Mouse (Mus musculus) intestine, embryonic 14.5 days (tissue): ENCODE results near the gene Gm13288. TPM values are rescaled to one million over a fixed set of nuclear protein-coding genes. Genes with fewer than 3 reads are reported as not detected.
"Not testable (repeated sequence)": the region's sequence is repeated elsewhere in the genome, so short reads cannot be mapped to it uniquely, and the experiment has no call there.

Experiments used
- ATAC-seq: fragments of 200-750 bp; cut with Nextera tagmentation; replicated peaks from 2 replicates; pipeline ENCODE4 v1.8.0; 2017; ENCODE audit warnings: low read depth, moderate number of reproducible peaks, moderate TSS enrichment, moderate library complexity; ENCODE audit not compliant: low FRiP score, low TSS enrichment
- DNase-seq: peaks from one replicate; pipeline ENCODE4 v3.0.0-alpha.2; 2018; ENCODE audit warnings: low spot score
- H3K27ac ChIP-seq: fragments of 300-500 bp; sonication (generic); 2 replicates; pipeline ENCODE4 v1.5.1; 2014; ENCODE audit warnings: low read depth, mild to moderate bottlenecking, control low read depth
- H3K27me3 ChIP-seq: fragments of 300-500 bp; sonication (generic); replicated peaks from 2 replicates; pipeline ENCODE4 v1.6.1; 2014; ENCODE audit warnings: low read length, control low read depth; ENCODE audit not compliant: control insufficient read depth, insufficient read depth
- H3K36me3 ChIP-seq: fragments of 300-500 bp; sonication (generic); 2 replicates; pipeline ENCODE4 v1.6.1; 2014; ENCODE audit warnings: low read length, control low read depth; ENCODE audit not compliant: control insufficient read depth, insufficient read depth
- H3K4me1 ChIP-seq: fragments of 300-500 bp; sonication (generic); replicated peaks from 2 replicates; pipeline ENCODE4 v1.6.1; 2014; ENCODE audit warnings: low read length, control low read depth, mixed read lengths; ENCODE audit not compliant: control insufficient read depth, insufficient read depth
- H3K4me2 ChIP-seq: fragments of 300-500 bp; sonication (generic); 2 replicates; pipeline ENCODE4 v1.6.1; 2014; ENCODE audit warnings: low read length
- H3K4me3 ChIP-seq: fragments of 300-500 bp; sonication (generic); 2 replicates; pipeline ENCODE4 v1.5.1; 2014; ENCODE audit warnings: low read depth, low read length, control low read depth, mixed read lengths
- H3K9ac ChIP-seq: fragments of 300-500 bp; sonication (generic); 2 replicates; pipeline ENCODE4 v1.6.1; 2014; ENCODE audit warnings: mild to moderate bottlenecking, low read length
- H3K9me3 ChIP-seq: fragments of 300-500 bp; sonication (generic); 2 replicates; pipeline ENCODE4 v1.6.1; 2016; ENCODE audit warnings: low read length, control low read depth; ENCODE audit not compliant: control insufficient read depth
- WGBS: fragments of 180-500 bp; shearing (Covaris S2); extraction: QIAGEN DNeasy Blood & Tissue Kit; methylation state at CpG from one replicate; pipeline ENCODE4 v1.1.7; 2014; 5-methylcytosine and 5-hydroxymethylcytosine counted together
- polyA plus RNA-seq: library from polyadenylated mRNA; unstranded; fragments of >200 nt; fragmentation: Nextera tagmentation; extraction: Ambion mirVana; gene quantifications from 2 replicates; pipeline ENCODE4 v1.2.1, GENCODE M21; 2014

Gm13288 gene
- polyA plus RNA-seq, 1 experiment from 2014 or later, result not detected

DNA sequence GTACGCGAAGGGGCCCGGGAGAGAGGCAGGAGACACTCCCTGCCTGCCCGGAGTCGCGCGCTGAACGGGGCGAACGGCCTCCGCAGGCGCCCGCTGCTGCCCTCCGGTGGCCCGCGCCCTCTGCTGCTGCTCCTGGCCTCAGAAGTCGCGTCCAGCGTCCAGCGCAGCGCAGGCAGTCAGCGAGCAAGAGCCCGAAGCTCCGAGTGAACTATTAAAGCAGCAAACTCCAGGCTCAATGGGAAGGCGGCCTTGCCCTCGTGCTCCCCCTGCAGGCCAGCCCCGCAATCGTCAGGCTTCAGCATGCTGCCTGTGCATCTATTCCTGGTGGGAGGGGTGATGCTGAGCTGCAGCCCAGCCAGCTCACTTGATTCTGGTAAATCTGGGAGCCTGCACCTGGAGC lies 14.1 kb upstream of the Gm13288 start, which contains the start of gene Gm13278:
TSS of gene Gm13278 (plus strand) at position 301 of the 400 bp plus-strand sequence.
- H3K4me1 ChIP-seq, H3K4me3 ChIP-seq, H3K9me3 ChIP-seq, H3K27me3 ChIP-seq, H3K36me3 ChIP-seq, H3K9ac ChIP-seq, H3K4me2 ChIP-seq, DNase-seq, ATAC-seq, H3K27ac ChIP-seq: not testable (repeated sequence)
- no CpG with 5 or more reads among the region's 28 CpGs for WGBS

DNA sequence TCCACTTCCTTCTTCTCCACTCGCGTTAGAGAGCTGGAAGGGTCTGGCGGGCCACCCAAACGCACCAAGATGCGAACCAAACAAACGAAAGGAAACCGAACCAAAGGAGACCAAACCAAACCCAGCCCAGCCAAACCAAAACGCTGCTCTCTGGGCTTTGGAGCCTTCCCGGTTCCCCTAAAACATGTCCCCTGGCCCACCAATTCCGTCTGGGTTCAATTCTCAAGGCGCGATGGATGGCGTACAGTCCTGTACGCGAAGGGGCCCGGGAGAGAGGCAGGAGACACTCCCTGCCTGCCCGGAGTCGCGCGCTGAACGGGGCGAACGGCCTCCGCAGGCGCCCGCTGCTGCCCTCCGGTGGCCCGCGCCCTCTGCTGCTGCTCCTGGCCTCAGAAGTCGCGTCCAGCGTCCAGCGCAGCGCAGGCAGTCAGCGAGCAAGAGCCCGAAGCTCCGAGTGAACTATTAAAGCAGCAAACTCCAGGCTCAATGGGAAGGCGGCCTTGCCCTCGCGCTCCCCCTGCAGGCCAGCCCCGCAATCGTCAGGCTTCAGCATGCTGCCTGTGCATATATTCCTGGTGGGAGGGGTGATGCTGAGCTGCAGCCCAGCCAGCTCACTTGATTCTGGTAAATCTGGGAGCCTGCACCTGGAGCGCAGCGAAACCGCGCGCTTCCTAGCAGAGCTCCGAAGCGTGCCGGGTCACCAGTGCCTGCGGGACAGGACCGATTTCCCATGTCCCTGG lies 11.2 kb upstream of the Gm13288 start, which contains the start of gene Gm13275:
TSS of gene Gm13275 (plus strand) at position 552 of the 740 bp plus-strand sequence.
- H3K36me3 ChIP-seq, H3K27me3 ChIP-seq, H3K4me3 ChIP-seq, DNase-seq, H3K9me3 ChIP-seq, ATAC-seq, H3K4me2 ChIP-seq, H3K27ac ChIP-seq, H3K4me1 ChIP-seq, H3K9ac ChIP-seq: not testable (repeated sequence)
- WGBS, result 0% methylated on average over 9 of the region's 52 CpGs

DNA sequence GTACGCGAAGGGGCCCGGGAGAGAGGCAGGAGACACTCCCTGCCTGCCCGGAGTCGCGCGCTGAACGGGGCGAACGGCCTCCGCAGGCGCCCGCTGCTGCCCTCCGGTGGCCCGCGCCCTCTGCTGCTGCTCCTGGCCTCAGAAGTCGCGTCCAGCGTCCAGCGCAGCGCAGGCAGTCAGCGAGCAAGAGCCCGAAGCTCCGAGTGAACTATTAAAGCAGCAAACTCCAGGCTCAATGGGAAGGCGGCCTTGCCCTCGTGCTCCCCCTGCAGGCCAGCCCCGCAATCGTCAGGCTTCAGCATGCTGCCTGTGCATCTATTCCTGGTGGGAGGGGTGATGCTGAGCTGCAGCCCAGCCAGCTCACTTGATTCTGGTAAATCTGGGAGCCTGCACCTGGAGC lies 8.2 kb upstream of the Gm13288 start, which contains the start of gene Gm13279:
TSS of gene Gm13279 (plus strand) at position 301 of the 400 bp plus-strand sequence.
- not testable (repeated sequence) for H3K4me1 ChIP-seq, H3K9me3 ChIP-seq, DNase-seq, H3K27ac ChIP-seq, H3K4me3 ChIP-seq, H3K36me3 ChIP-seq, H3K4me2 ChIP-seq, ATAC-seq, H3K9ac ChIP-seq, H3K27me3 ChIP-seq
- no CpG with 5 or more reads among the region's 28 CpGs for WGBS

DNA sequence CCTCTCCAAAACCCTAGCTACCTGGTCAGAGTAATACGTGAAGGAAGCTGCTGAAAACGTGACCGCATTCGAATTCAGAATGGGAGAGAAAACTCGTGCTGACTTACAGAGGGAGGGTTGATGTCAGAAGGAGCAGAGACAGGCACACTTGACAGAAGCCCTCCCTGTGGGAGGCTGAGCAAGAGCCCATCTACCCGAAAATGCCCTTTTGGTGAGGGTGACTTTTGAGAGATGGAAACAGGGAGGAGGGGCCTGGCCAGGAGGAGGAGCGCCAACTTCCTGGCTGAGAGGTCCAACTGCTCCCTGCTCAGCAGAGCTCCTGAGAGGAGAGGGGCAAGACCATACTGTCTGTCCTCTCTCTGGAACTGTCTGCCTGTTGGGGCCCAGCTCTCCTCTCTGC lies 6.0 kb upstream of the Gm13288 start, which contains the start of gene Gm13285:
TSS of gene Gm13285 (plus strand) at position 301 of the 400 bp plus-strand sequence.
- not testable (repeated sequence) for H3K4me2 ChIP-seq, DNase-seq, ATAC-seq, H3K36me3 ChIP-seq, H3K4me3 ChIP-seq, H3K27ac ChIP-seq, H3K4me1 ChIP-seq, H3K9ac ChIP-seq, H3K27me3 ChIP-seq, H3K9me3 ChIP-seq
- 0% methylated on average over 1 of the region's 7 CpGs for WGBS

DNA sequence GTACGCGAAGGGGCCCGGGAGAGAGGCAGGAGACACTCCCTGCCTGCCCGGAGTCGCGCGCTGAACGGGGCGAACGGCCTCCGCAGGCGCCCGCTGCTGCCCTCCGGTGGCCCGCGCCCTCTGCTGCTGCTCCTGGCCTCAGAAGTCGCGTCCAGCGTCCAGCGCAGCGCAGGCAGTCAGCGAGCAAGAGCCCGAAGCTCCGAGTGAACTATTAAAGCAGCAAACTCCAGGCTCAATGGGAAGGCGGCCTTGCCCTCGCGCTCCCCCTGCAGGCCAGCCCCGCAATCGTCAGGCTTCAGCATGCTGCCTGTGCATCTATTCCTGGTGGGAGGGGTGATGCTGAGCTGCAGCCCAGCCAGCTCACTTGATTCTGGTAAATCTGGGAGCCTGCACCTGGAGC lies 2.4 kb upstream of the Gm13288 start, which contains the start of gene Gm13287:
TSS of gene Gm13287 (plus strand) at position 301 of the 400 bp plus-strand sequence.
- no CpG with 5 or more reads among the region's 29 CpGs for WGBS
- H3K4me1 ChIP-seq, H3K4me3 ChIP-seq, H3K36me3 ChIP-seq, DNase-seq, H3K27ac ChIP-seq, H3K27me3 ChIP-seq, H3K4me2 ChIP-seq, ATAC-seq, H3K9me3 ChIP-seq, H3K9ac ChIP-seq: not testable (repeated sequence)

DNA sequence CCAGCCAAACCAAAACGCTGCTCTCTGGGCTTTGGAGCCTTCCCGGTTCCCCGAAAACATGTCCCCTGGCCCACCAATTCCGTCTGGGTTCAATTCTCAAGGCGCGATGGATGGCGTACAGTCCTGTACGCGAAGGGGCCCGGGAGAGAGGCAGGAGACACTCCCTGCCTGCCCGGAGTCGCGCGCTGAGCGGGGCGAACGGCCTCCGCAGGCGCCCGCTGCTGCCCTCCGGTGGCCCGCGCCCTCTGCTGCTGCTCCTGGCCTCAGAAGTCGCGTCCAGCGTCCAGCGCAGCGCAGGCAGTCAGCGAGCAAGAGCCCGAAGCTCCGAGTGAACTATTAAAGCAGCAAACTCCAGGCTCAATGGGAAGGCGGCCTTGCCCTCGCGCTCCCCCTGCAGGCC lies 430 bp downstream of the Gm13288 start:
- H3K4me2 ChIP-seq, ATAC-seq: not testable (repeated sequence)

DNA sequence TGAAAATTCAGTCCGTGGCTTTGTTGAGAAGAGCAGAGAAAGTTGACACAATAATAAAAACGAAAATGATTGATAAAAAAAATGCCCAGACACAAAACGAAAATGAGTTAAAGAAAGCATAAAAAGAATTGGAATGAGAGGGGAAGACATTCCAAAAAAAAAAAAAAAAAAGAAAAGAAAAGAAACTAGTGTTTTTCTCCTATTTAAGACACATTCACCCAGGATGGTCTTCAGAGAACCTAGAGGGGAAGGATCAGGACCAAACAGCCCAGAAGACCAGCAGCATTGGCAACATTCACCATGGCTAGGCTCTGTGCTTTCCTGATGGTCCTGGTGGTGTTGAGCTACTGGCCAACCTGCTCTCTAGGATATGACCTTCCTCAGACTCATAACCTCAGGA lies 10.6 kb downstream of the Gm13288 start, which contains the start of gene Ifna7:
TSS of gene Ifna7 (plus strand) at position 301 of the 400 bp plus-strand sequence.
- 64% methylated on average over 3 of the region's 3 CpGs for WGBS
- ATAC-seq (no peak), DNase-seq (no peak)
- no peak within 1 kb of the TSS for H3K4me3 ChIP-seq
- H3K27ac ChIP-seq, result no peak within 1 kb of the TSS
- no peaks in the 10 kb centered on the region for H3K9me3 ChIP-seq
- no peaks in the 10 kb centered on the region for H3K27me3 ChIP-seq
- no peaks in the 10 kb centered on the region for H3K4me1 ChIP-seq
- H3K9ac ChIP-seq, result no peak within 1 kb of the TSS
- no peaks in the 10 kb centered on the region for H3K36me3 ChIP-seq
- no peak within 1 kb of the TSS for H3K4me2 ChIP-seq

More for the DNA sequence above, 430 bp downstream of the Gm13288 start:
- DNase-seq, H3K4me1 ChIP-seq, H3K36me3 ChIP-seq, H3K27me3 ChIP-seq, H3K9me3 ChIP-seq, H3K27ac ChIP-seq, H3K9ac ChIP-seq, H3K4me3 ChIP-seq: not testable (repeated sequence)
- WGBS, result 1% methylated on average over 9 of the region's 34 CpGs

DNA sequence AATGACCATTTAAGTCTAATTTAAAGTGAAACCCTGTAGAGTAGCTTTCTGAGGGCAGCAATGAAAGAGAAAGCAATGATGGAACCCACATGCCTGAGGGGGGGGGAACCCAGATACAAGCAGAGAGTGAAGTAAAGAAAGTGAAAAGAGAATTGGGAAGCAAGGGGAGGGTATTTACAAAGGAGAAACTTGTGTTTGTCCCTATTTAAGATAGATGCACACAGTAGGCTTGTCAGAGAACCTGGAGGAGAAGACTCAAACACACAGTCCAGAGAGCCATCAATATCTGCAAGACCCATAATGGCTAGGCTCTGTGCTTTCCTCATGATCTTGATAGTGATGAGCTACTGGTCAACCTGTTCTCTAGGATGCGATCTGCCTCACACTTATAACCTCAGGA lies 14.3 kb downstream of the Gm13288 start, which contains the start of gene Ifna11:
TSS of gene Ifna11 (plus strand) at position 301 of the 400 bp plus-strand sequence.
- H3K4me3 ChIP-seq, result no peak within 1 kb of the TSS
- no peak for ATAC-seq
- no peaks in the 10 kb centered on the region for H3K9me3 ChIP-seq
- no peak for DNase-seq
- H3K27ac ChIP-seq, result no peak within 1 kb of the TSS
- H3K4me1 ChIP-seq, result no peaks in the 10 kb centered on the region
- no peaks in the 10 kb centered on the region for H3K36me3 ChIP-seq
- H3K9ac ChIP-seq, result no peak within 1 kb of the TSS
- WGBS, result 91% methylated on average over 1 of the region's 1 CpGs
- no peaks in the 10 kb centered on the region for H3K27me3 ChIP-seq
- H3K4me2 ChIP-seq, result no peak within 1 kb of the TSS
